8 mouse cellular contexts compared by ENCODE assay signal in the genomic region with DNA sequence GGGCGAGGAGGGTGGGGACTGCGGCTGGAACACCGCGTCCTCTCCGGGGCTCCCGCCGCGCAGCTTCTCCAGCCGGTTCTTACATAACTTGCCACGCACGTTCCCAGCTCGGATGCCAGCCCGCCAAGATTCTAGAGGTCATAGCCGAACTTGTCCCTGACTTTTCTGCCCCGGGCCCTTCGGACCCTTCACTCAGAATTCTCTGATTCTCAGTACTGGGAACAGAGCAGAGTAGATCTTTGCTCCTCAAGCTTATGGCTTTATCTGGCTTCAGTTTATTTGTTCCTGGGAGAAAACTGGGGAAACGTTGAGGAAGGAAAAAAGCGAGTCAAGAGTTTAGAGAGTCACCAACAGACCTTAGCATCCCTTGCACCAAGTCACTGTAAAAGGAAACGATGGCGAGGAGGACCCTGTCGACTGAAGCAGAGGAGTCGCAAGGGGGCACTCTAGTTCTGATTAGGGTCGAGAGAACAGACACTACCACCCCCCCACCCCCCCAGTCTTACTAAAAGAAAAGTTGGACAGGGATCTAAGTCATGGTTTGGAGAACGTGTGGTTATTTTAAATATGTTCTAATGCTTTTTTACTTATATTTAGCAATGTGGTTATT. TPM values are rescaled to one million over a fixed set of nuclear protein-coding genes. Genes with fewer than 3 reads are reported as not detected.
DNase-seq lines count a peak whose midpoint lies in the region; ATAC-seq and TF ChIP-seq lines count a peak whose summit lies in the region.

No protein-coding gene starts in this region.

- H3K27ac ChIP-seq in heart, embryonic 15.5 days = peak overlapping the region; percentile 52
- H3K27ac ChIP-seq in liver, embryonic 14.5 days = no peak overlapping the region
- no peak overlapping the region for H3K27ac ChIP-seq in neural tube, embryonic 12.5 days

- H3K27me3 ChIP-seq in heart, embryonic 15.5 days = no peaks in the 10 kb centered on the region
- peaks cover 10% of the 10 kb centered on the region for H3K27me3 ChIP-seq in liver, embryonic 14.5 days (ENCODE audit: control insufficient read depth, insufficient read depth, low read length)
- no peaks in the 10 kb centered on the region for H3K27me3 ChIP-seq in neural tube, embryonic 12.5 days (replicated peaks)

- H3K9me3 ChIP-seq in heart, embryonic 15.5 days (replicated peaks) = no peaks in the 10 kb centered on the region
- no peaks in the 10 kb centered on the region for H3K9me3 ChIP-seq in liver, embryonic 14.5 days (ENCODE audit: control insufficient read depth, low read length)
- H3K9me3 ChIP-seq in neural tube, embryonic 12.5 days = no peaks in the 10 kb centered on the region

- H3K9ac ChIP-seq in heart, embryonic 15.5 days = peak overlapping the region; percentile 43
- H3K9ac ChIP-seq in liver, embryonic 14.5 days (replicated peaks) = no peak overlapping the region; the same call in 1 of the 2 replicates
- peak overlapping the region; percentile 51 for H3K9ac ChIP-seq in neural tube, embryonic 12.5 days

- ATAC-seq in heart, embryonic 15.5 days (replicated peaks; ENCODE audit: insufficient number of reproducible peaks, insufficient read depth, low FRiP score, low read depth) = no peak; the same call in 1 of the 2 replicates
- ATAC-seq in liver, embryonic 14.5 days (ENCODE audit: insufficient read depth) = no peak
- 0 out of 2 replicates have a peak, but pooled peaks have one; percentile 1 for ATAC-seq in neural tube, embryonic 12.5 days (ENCODE audit: low FRiP score, low read depth)

- H3K4me2 ChIP-seq in heart, embryonic 15.5 days = peak overlapping the region; percentile 99
- H3K4me2 ChIP-seq in liver, embryonic 14.5 days (ENCODE audit: low read depth) = peak overlapping the region; percentile 86
- H3K4me2 ChIP-seq in neural tube, embryonic 12.5 days (replicated peaks) = peak overlapping the region; percentile 99

- WGBS in heart, embryonic 15.5 days = 1% methylated on average over 24 of the region's 24 CpGs
- 2% methylated on average over 24 of the region's 24 CpGs for WGBS in liver, embryonic 14.5 days (ENCODE audit: insufficient replicate concordance)
- 3% methylated on average over 24 of the region's 24 CpGs for WGBS in neural tube, embryonic 12.5 days

- TF ChIP-seq CTCF in liver, embryonic 14.5 days (IDR thresholded peaks at IDR 0.05; ENCODE audit: low read depth) = peak; percentile 52

- H3K36me3 ChIP-seq in heart, embryonic 15.5 days = peaks cover 12% of the 10 kb centered on the region; the same call in 1 of the 2 replicates
- H3K36me3 ChIP-seq in liver, embryonic 14.5 days (replicated peaks; ENCODE audit: control insufficient read depth, insufficient read depth, low read depth) = no peaks in the 10 kb centered on the region
- no peaks in the 10 kb centered on the region for H3K36me3 ChIP-seq in neural tube, embryonic 12.5 days

- no peak for TF ChIP-seq EP300 in liver, embryonic 14.5 days (IDR thresholded peaks at IDR 0.05; ENCODE audit: low read depth)

- DNase-seq in 416B (ENCODE audit: low read depth) = peak; percentile 90
- DNase-seq in adrenal gland, postnatal 10 days = peak; percentile 83
- peak; percentile 35 for DNase-seq in fibroblast of lung, adult 2 months (ENCODE audit: low read depth)
- DNase-seq in kidney, postnatal 14 days = peak; percentile 87
- DNase-seq in liver, embryonic 14.5 days (ENCODE audit: low read depth in 3 of 3, low spot score in 3 of 3) = no peak
- DNase-seq in thymus, postnatal 0 days (ENCODE audit: low spot score) = peak; percentile 80

- peaks cover 17% of the 10 kb centered on the region for H3K4me1 ChIP-seq in heart, embryonic 15.5 days (replicated peaks)
- H3K4me1 ChIP-seq in liver, embryonic 14.5 days (replicated peaks; ENCODE audit: control insufficient read depth in 2 of 2, insufficient read depth in 2 of 2, low read length in 1 of 2) = peaks cover 9 to 12% of the 10 kb centered on the region in 2 experiments
- peaks cover 12% of the 10 kb centered on the region for H3K4me1 ChIP-seq in neural tube, embryonic 12.5 days

- peak overlapping the region; percentile 56 for H3K4me3 ChIP-seq in heart, embryonic 15.5 days
- H3K4me3 ChIP-seq in liver, embryonic 14.5 days (ENCODE audit: insufficient read depth in 1 of 2, low read depth in 2 of 2, low read length in 2 of 2) = peak overlapping the region; percentile 21 to 49
- H3K4me3 ChIP-seq in neural tube, embryonic 12.5 days = peak overlapping the region; percentile 51

RNA-seq across cellular contexts. Expression of gene Ciart, which starts 0.9 kb away (rescaled TPM):
- 1 to 10 TPM; 1.9 to 4.9 TPM for total RNA-seq in adrenal gland, postnatal 10 days (2021)
- 3.6 and 4.7 TPM in 2 replicates for polyA plus RNA-seq in heart, embryonic 15.5 days (2015; fragmentation: Nextera tagmentation; extraction: Ambion mirVana)
- polyA plus RNA-seq in liver, embryonic 14.5 days (2012; rRNA removed) = 0.57 and 0.73 TPM in 2 replicates
- 0.32 and 0.53 TPM in 2 replicates for polyA plus RNA-seq in liver, embryonic 14.5 days (2014; fragmentation: Nextera tagmentation; extraction: Ambion mirVana)
- polyA plus RNA-seq in neural tube, embryonic 12.5 days (2016; fragmentation: Nextera tagmentation; extraction: Ambion mirVana) = 4.7 and 4.8 TPM in 2 replicates
- polyA plus RNA-seq in thymus, postnatal 0 days (2015; fragmentation: Nextera tagmentation; extraction: Ambion mirVana) = 2.7 and 3.2 TPM in 2 replicates

RNA-seq across cellular contexts. Expression of gene BC028528, which starts 8.9 kb away (rescaled TPM):
- 10 to 100 TPM; 27.7 to 38.8 TPM for total RNA-seq in adrenal gland, postnatal 10 days (2021)
- 38.4 and 43.5 TPM in 2 replicates for polyA plus RNA-seq in heart, embryonic 15.5 days (2015; fragmentation: Nextera tagmentation; extraction: Ambion mirVana)
- polyA plus RNA-seq in liver, embryonic 14.5 days (2012; rRNA removed) = 3.2 and 5.1 TPM in 2 replicates
- 3.8 and 5.1 TPM in 2 replicates for polyA plus RNA-seq in liver, embryonic 14.5 days (2014; fragmentation: Nextera tagmentation; extraction: Ambion mirVana)
- 13.1 and 13.5 TPM in 2 replicates for polyA plus RNA-seq in neural tube, embryonic 12.5 days (2016; fragmentation: Nextera tagmentation; extraction: Ambion mirVana)
- polyA plus RNA-seq in thymus, postnatal 0 days (2015; fragmentation: Nextera tagmentation; extraction: Ambion mirVana) = 15.9 and 17.7 TPM in 2 replicates

RNA-seq across cellular contexts. Expression of gene Aph1a, which starts 10.8 kb away (rescaled TPM):
- 100 to 1,000 TPM; 167 to 171 TPM for total RNA-seq in adrenal gland, postnatal 10 days (2021)
- 33.3 and 35.8 TPM in 2 replicates for polyA plus RNA-seq in heart, embryonic 15.5 days (2015; fragmentation: Nextera tagmentation; extraction: Ambion mirVana)
- polyA plus RNA-seq in liver, embryonic 14.5 days (2012; rRNA removed) = 26.2 and 28.6 TPM in 2 replicates
- polyA plus RNA-seq in liver, embryonic 14.5 days (2014; fragmentation: Nextera tagmentation; extraction: Ambion mirVana) = 14.0 and 16.1 TPM in 2 replicates
- 26.9 and 36.5 TPM in 2 replicates for polyA plus RNA-seq in neural tube, embryonic 12.5 days (2016; fragmentation: Nextera tagmentation; extraction: Ambion mirVana)
- 27.8 and 32.4 TPM in 2 replicates for polyA plus RNA-seq in thymus, postnatal 0 days (2015; fragmentation: Nextera tagmentation; extraction: Ambion mirVana)

RNA-seq across cellular contexts. Expression of gene Mrps21, which starts 11.6 kb away (rescaled TPM):
- 100 to 1,000 TPM; 270 to 288 TPM for total RNA-seq in adrenal gland, postnatal 10 days (2021)
- 323 and 434 TPM in 2 replicates for polyA plus RNA-seq in heart, embryonic 15.5 days (2015; fragmentation: Nextera tagmentation; extraction: Ambion mirVana)
- polyA plus RNA-seq in liver, embryonic 14.5 days (2012; rRNA removed) = 72.5 and 119 TPM in 2 replicates
- polyA plus RNA-seq in liver, embryonic 14.5 days (2014; fragmentation: Nextera tagmentation; extraction: Ambion mirVana) = 224 and 226 TPM in 2 replicates
- 345 and 349 TPM in 2 replicates for polyA plus RNA-seq in neural tube, embryonic 12.5 days (2016; fragmentation: Nextera tagmentation; extraction: Ambion mirVana)
- 372 and 418 TPM in 2 replicates for polyA plus RNA-seq in thymus, postnatal 0 days (2015; fragmentation: Nextera tagmentation; extraction: Ambion mirVana)

RNA-seq across cellular contexts. Expression of gene Car14, which starts 21.6 kb away (rescaled TPM):
- 10 to 100 TPM; 13.6 to 18.5 TPM for total RNA-seq in adrenal gland, postnatal 10 days (2021)
- polyA plus RNA-seq in heart, embryonic 15.5 days (2015; fragmentation: Nextera tagmentation; extraction: Ambion mirVana) = 46.9 and 55.7 TPM in 2 replicates
- 4.8 and 5.3 TPM in 2 replicates for polyA plus RNA-seq in liver, embryonic 14.5 days (2012; rRNA removed)
- 9.3 and 11.1 TPM in 2 replicates for polyA plus RNA-seq in liver, embryonic 14.5 days (2014; fragmentation: Nextera tagmentation; extraction: Ambion mirVana)
- 8.6 and 9.3 TPM in 2 replicates for polyA plus RNA-seq in neural tube, embryonic 12.5 days (2016; fragmentation: Nextera tagmentation; extraction: Ambion mirVana)
- polyA plus RNA-seq in thymus, postnatal 0 days (2015; fragmentation: Nextera tagmentation; extraction: Ambion mirVana) = 1.8 and 2.2 TPM in 2 replicates

Comparison
In these comparisons a context has a peak if more than half of its experiments do, and no peak if none do; other contexts are left out.
1. DNase-seq: peak in 416B (single experiment), adrenal gland, postnatal 10 days (single experiment), fibroblast of lung, adult 2 months (single experiment), kidney, postnatal 14 days (single experiment) and thymus, postnatal 0 days (single experiment); none in liver, embryonic 14.5 days (0 of 3).
2. Peak in every context shown above with its lines, with median percentiles within 50 percentile points of each other: H3K4me2 ChIP-seq and H3K4me3 ChIP-seq.